Mouse (Mus musculus) liver, adult 2 months (tissue): ENCODE results near the gene Rad51b. TPM values are rescaled to one million over a fixed set of nuclear protein-coding genes. Genes with fewer than 3 reads are reported as not detected.

ENCODE experiments used
- DNase-seq: peaks from one replicate; pipeline ENCODE4 v3.0.0-alpha.2; 2011; ENCODE audit warnings: low read depth, low spot score; ENCODE audit errors: extremely low read depth
- H3K27ac ChIP-seq: fragments of 200-500 bp; replicated peaks from 2 replicates; pipeline ENCODE4 v1.5.1; 2012; ENCODE audit warnings: low read depth, mild to moderate bottlenecking, control low read depth, inconsistent platforms, low read length; ENCODE audit not compliant: insufficient read depth
- H3K27me3 ChIP-seq: fragments of 200-500 bp; 2 replicates; pipeline ENCODE4 v1.6.1; 2012; ENCODE audit warnings: mild to moderate bottlenecking, moderate library complexity, low read length, inconsistent platforms; ENCODE audit not compliant: control insufficient read depth, insufficient read depth
- H3K36me3 ChIP-seq: fragments of 200-500 bp; 2 replicates; pipeline ENCODE4 v1.6.1; 2012; ENCODE audit warnings: low read length, inconsistent platforms; ENCODE audit not compliant: control insufficient read depth, insufficient read depth
- H3K4me1 ChIP-seq: fragments of 200-500 bp; 2 replicates; pipeline ENCODE4 v1.6.1; 2011; ENCODE audit warnings: low read length; ENCODE audit not compliant: control insufficient read depth, insufficient read depth
- H3K4me3 ChIP-seq: fragments of 200-500 bp; 2 replicates; pipeline ENCODE4 v1.5.1; 2011; ENCODE audit warnings: low read depth, mild to moderate bottlenecking, control low read depth, low read length, moderate library complexity; ENCODE audit not compliant: insufficient read depth
- H3K79me2 ChIP-seq: fragments of 200-500 bp; 2 replicates; pipeline ENCODE4 v1.6.1; 2012; ENCODE audit warnings: inconsistent platforms, mild to moderate bottlenecking, low read length, moderate library complexity; ENCODE audit not compliant: control insufficient read depth, insufficient read depth
- H3K9ac ChIP-seq: fragments of 200-500 bp; 2 replicates; pipeline ENCODE4 v1.6.1; 2012; ENCODE audit warnings: low read depth, mild to moderate bottlenecking, control low read depth, inconsistent platforms, low read length
- CTCF ChIP-seq: fragments of 200-500 bp; IDR thresholded peaks from 2 replicates; pipeline ENCODE4 v1.5.1; 2011; ENCODE audit warnings: low read depth, low read length, control low read depth
- POLR2A ChIP-seq: fragments of 200-500 bp; IDR thresholded peaks from 2 replicates; pipeline ENCODE4 v1.6.1; 2011; ENCODE audit warnings: low read length, control low read depth; ENCODE audit not compliant: insufficient read depth; ENCODE audit errors: extremely low read depth
- WGBS: fragments of 180-500 bp; shearing (Covaris S2); methylation state at CpG from one replicate; pipeline ENCODE4 v1.1.7; 2018; 5-methylcytosine and 5-hydroxymethylcytosine counted together
- polyA plus RNA-seq: library from polyadenylated mRNA; depleted of rRNA; stranded (reverse); fragments of >200 nt; gene quantifications from 2 replicates; pipeline ENCODE4 v1.2.3, GENCODE M21; 2012
- total RNA-seq: library from RNA; depleted of rRNA; stranded (reverse); fragments of >200 nt; gene quantifications from 2 replicates; pipeline ENCODE4 v1.2.3, GENCODE M21; 2014

Rad51b gene
- total and polyA plus RNA-seq, 2 experiments, result 0.55 to 1.7 TPM

DNA sequence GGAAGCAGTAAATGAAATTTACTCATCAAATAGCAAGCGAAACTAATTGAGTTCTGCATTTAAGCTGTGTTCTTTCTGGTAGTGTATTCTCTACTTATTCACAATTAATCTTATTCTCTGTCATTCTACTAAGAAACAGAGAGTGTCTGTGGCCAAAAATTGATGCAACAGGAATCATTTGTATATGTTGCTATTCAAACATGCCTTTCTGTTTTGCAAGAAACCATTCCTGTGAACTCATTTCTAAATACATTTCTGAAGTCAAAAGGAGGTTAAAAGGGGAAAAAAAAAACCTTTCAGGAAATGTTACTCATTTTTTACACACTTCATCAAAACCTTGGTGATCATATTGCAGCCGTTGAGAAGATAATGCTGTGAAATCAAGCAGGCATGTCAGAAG, 96.6 kb downstream of the Rad51b start:
- no peak overlapping the region for H3K9ac ChIP-seq
- no peaks in the 10 kb centered on the region for H3K36me3 ChIP-seq
- H3K4me1 ChIP-seq, result no peaks in the 10 kb centered on the region
- H3K79me2 ChIP-seq, result no peaks in the 10 kb centered on the region
- TF ChIP-seq POLR2A (no peak), CTCF (no peak)
- no peak for DNase-seq
- no peak overlapping the region for H3K27ac ChIP-seq
- WGBS, result 86% methylated on average over 2 of the region's 2 CpGs
- H3K27me3 ChIP-seq, result no peaks in the 10 kb centered on the region
- H3K4me3 ChIP-seq, result no peak overlapping the region

DNA sequence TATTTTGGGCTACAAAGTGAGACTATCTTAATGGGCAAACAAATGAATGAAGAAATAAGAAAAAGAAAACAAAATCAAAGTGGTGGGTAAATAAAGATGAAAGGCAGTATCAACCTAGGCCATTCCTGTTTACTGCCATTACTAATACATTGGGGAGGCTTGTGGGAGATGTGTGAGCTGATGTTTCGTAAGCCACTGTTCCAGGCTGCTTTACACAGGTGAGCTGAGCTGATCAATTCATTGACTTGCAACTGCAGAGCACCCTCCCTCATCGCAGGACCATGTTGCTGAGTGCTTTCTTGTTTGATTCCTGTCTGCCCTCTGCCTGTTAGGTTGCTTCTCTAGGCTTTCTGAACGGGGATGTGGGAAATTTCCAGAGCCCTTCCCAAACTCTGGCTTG, 106.9 kb downstream of the Rad51b start:
- H3K4me1 ChIP-seq, result peaks cover 5% of the 10 kb centered on the region
- TF ChIP-seq POLR2A (no peak), CTCF (no peak)
- 28% methylated on average over 3 of the region's 3 CpGs for WGBS
- no peaks in the 10 kb centered on the region for H3K79me2 ChIP-seq
- H3K27ac ChIP-seq, result peak overlapping the region; percentile 28; the same call in 1 of the 2 replicates
- no peaks in the 10 kb centered on the region for H3K36me3 ChIP-seq
- peak; percentile 86 for DNase-seq
- no peaks in the 10 kb centered on the region for H3K27me3 ChIP-seq
- 0 out of 2 replicates have a peak overlapping the region, but pooled peaks have one; percentile 8 for H3K9ac ChIP-seq
- H3K4me3 ChIP-seq, result no peak overlapping the region

DNA sequence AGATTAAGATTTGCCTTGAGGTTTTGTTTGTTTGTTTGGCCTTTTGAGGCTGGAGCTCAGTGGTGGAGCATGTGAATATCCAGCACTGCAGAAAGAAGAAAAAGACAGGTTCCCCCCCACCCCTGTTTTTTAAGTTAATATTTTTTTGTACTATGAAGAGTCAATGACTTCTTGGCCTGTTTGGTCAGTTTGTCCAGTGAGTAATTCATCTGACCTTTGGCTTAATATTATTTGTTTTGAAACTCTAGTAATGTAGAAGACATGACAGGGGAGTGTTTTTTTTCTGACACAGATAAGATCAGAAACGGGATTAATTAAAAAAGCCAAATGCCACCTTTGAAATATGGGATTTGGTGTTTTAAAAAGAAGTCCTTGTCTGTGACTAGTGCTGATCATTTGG, 107.4 kb downstream of the Rad51b start:
- Histone ChIP-seq H3K4me1 (peaks cover 5% of the 10 kb centered on the region), H3K9ac (0 out of 2 replicates have a peak overlapping the region, but pooled peaks have one; percentile 8), H3K79me2 (no peaks in the 10 kb centered on the region), H3K36me3 (no peaks in the 10 kb centered on the region), H3K27ac (peak overlapping the region; percentile 28; the same call in 1 of the 2 replicates), H3K4me3 (no peak overlapping the region), H3K27me3 (no peaks in the 10 kb centered on the region)
- WGBS, result 9% methylated on average over 1 of the region's 1 CpGs
- DNase-seq, result peak; percentile 71
- TF ChIP-seq POLR2A (no peak), CTCF (no peak)

DNA sequence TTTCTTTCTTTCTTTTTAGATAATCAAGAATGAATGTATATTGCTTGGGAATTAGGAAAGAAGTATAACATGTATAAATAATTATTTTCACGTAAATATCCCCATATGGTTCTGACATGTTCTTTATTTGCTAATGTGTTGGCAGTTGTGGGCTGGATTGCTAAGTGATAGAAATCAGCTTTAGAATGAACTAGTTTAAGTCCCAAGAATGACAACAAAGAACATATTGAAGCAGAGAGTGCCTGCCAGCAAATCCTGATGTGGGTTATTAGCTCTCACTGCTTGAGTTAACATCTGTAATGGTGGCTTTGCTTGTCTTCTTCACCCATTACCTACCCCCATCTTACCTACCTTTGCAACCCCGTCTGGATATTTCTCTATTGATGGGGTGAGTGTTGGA, 111.6 kb downstream of the Rad51b start:
- no peaks in the 10 kb centered on the region for H3K36me3 ChIP-seq
- H3K9ac ChIP-seq, result no peak overlapping the region
- H3K27ac ChIP-seq, result no peak overlapping the region
- H3K4me3 ChIP-seq, result no peak overlapping the region
- WGBS, result 98% methylated on average over 2 of the region's 2 CpGs
- H3K79me2 ChIP-seq, result no peaks in the 10 kb centered on the region
- peaks cover 5% of the 10 kb centered on the region for H3K4me1 ChIP-seq
- DNase-seq, result no peak
- no peak for TF ChIP-seq POLR2A
- no peak for TF ChIP-seq CTCF
- no peaks in the 10 kb centered on the region for H3K27me3 ChIP-seq

DNA sequence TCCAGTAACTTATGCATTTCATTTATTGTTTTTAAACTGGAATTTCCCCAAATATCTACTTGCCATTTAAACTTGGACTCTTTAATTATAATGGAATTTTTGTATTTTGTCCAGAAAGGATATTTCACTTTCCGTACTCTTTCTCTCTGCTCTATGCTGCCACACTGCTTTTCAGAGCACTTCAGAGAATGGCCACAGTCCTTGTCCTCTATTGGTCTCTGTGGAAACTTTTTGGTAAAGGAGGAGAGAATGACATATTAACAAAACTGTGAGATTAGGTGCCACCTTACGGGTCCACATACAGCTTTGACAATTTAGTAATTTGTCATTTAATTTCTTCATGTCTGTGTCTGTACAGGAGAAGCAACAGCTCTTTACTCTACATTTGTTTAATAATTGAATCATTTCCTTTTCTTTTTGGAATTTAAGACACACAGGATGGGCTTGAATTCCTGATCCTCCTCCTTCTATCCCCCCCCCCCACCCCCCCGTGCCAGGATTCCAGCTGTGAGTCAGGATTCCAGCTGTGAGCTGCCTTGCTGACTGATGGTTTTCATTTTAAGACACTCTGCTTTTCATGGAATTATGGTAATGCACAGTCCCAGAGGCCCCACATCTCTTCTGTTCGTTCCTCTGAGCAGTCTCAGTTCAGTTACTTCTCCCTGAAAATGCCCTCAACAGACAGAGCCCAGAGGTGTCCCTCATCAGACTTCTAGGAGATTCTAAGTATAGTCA, 112.2 kb downstream of the Rad51b start:
- H3K27ac ChIP-seq, result no peak overlapping the region
- no peak overlapping the region for H3K4me3 ChIP-seq
- DNase-seq, result no peak
- no peaks in the 10 kb centered on the region for H3K36me3 ChIP-seq
- H3K4me1 ChIP-seq, result peaks cover 3% of the 10 kb centered on the region; the same call in 1 of the 2 replicates
- no peaks in the 10 kb centered on the region for H3K79me2 ChIP-seq
- no peak for TF ChIP-seq CTCF
- TF ChIP-seq POLR2A, result no peak
- no peak overlapping the region for H3K9ac ChIP-seq
- no peaks in the 10 kb centered on the region for H3K27me3 ChIP-seq
- WGBS, result 68% methylated on average over 4 of the region's 4 CpGs

DNA sequence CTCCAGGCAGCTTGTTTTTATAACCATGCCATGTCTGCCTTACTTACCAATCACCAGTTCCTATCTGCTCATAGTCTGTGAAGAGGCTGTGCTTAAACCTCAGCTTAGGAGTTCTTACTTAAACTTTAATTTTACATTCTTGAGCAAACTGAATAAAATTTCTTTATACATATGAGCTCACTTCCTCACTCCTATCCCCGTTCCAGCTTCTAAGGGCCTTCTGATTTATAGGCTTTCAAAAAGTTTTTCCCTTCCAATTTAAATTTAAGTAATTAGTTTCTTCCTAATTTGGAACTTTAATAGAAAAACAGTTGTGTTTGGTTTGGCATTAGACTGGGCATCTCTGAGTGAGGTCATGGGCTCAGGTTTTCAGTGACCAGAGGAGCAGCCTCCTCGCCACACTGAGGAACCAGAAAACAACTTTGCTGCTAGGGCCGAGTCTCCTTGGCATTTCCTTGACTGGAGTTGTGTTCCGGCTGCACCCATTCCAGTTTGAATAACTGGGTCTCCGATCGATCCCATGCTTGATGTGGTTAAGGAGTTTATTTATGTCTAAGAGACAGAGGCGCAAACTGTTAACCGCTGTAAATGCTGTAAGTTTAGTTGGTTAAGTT, 115.9 kb downstream of the Rad51b start:
- 91% methylated on average over 8 of the region's 8 CpGs for WGBS
- no peak overlapping the region for H3K4me3 ChIP-seq
- no peak overlapping the region for H3K9ac ChIP-seq
- DNase-seq, result no peak
- no peaks in the 10 kb centered on the region for H3K79me2 ChIP-seq
- H3K27me3 ChIP-seq, result no peaks in the 10 kb centered on the region
- no peak overlapping the region for H3K27ac ChIP-seq
- H3K4me1 ChIP-seq, result no peaks in the 10 kb centered on the region
- H3K36me3 ChIP-seq, result no peaks in the 10 kb centered on the region
- TF ChIP-seq POLR2A (no peak), CTCF (no peak)
